Mouse (Mus musculus) forebrain, embryonic 14.5 days (tissue): ENCODE measurements around the gene Acap1. TPM values are rescaled to one million over a fixed set of nuclear protein-coding genes. Genes with fewer than 3 reads are reported as not detected.

Experiments used
- ATAC-seq: fragments of 200-750 bp; cut with Nextera tagmentation; 2 replicates; pipeline ENCODE4 v1.8.0; 2017; ENCODE audit warnings: mild to moderate bottlenecking, moderate library complexity
- DNase-seq: peaks from one replicate; pipeline ENCODE4 v3.0.0-alpha.2; 2015; ENCODE audit warnings: low spot score
- H3K27ac ChIP-seq: fragments of 300-500 bp; sonication (generic); 2 replicates; pipeline ENCODE4 v1.5.1; 2014; ENCODE audit warnings: low read depth, mild to moderate bottlenecking, control low read depth, low read length, moderate library complexity
- H3K27me3 ChIP-seq: fragments of 300-500 bp; sonication (generic); replicated peaks from 2 replicates; pipeline ENCODE4 v1.6.1; 2014; ENCODE audit warnings: low read length, control low read depth, mixed read lengths; ENCODE audit not compliant: control insufficient read depth, insufficient read depth
- H3K36me3 ChIP-seq: fragments of 300-500 bp; sonication (generic); 2 replicates; pipeline ENCODE4 v1.6.1; 2014; ENCODE audit warnings: low read length, control low read depth; ENCODE audit not compliant: control insufficient read depth, insufficient read depth
- H3K4me1 ChIP-seq: fragments of 300-500 bp; sonication (generic); 2 replicates; pipeline ENCODE4 v1.6.1; 2014; ENCODE audit warnings: antibody characterized with exemption, low read length, control low read depth; ENCODE audit not compliant: control insufficient read depth, insufficient read depth
- H3K4me2 ChIP-seq: fragments of 300-500 bp; sonication (generic); 2 replicates; pipeline ENCODE4 v1.6.1; 2014; ENCODE audit warnings: mild to moderate bottlenecking, control low read depth, low read length
- H3K4me3 ChIP-seq: fragments of 300-500 bp; sonication (generic); 2 replicates; pipeline ENCODE4 v1.5.1; 2014; ENCODE audit warnings: low read depth, low read length, control low read depth
- H3K9ac ChIP-seq: fragments of 300-500 bp; sonication (generic); 2 replicates; pipeline ENCODE4 v1.6.1; 2014; ENCODE audit warnings: mild to moderate bottlenecking, low read length, control low read depth, moderate library complexity
- H3K9me3 ChIP-seq: fragments of 300-500 bp; sonication (generic); replicated peaks from 2 replicates; pipeline ENCODE4 v1.6.1; 2016; ENCODE audit warnings: low read length, control low read depth, mixed read lengths; ENCODE audit not compliant: control insufficient read depth
- WGBS: fragments of 180-500 bp; shearing (Covaris S2); extraction: QIAGEN DNeasy Blood & Tissue Kit; methylation state at CpG from one replicate; pipeline ENCODE4 v1.1.7; 2014; 5-methylcytosine and 5-hydroxymethylcytosine counted together
- microRNA-seq: library from miRNA; unstranded; fragments of <30 nt; microRNA quantifications from one replicate; pipeline ENCODE4, GENCODE M21; 2016
- polyA plus RNA-seq: library from polyadenylated mRNA; unstranded; fragments of >200 nt; fragmentation: Nextera tagmentation; extraction: Ambion mirVana; gene quantifications from 2 replicates; pipeline ENCODE4 v1.2.1, GENCODE M21; 2014

Gene Acap1
- polyA plus RNA-seq, 1 experiment from 2014 or later: 0.10 TPM

GRCm38 (mm10) chr11:69835326-69835965 is 59.9 kb downstream of the Acap1 start:
- H3K4me2 ChIP-seq: peak overlapping the region; percentile 96
- no peaks in the 10 kb centered on the region for H3K27me3 ChIP-seq
- H3K27ac ChIP-seq: peak overlapping the region; percentile 17; the same call in 1 of the 2 replicates
- peak overlapping the region; percentile 98 for H3K9ac ChIP-seq
- peaks cover 31% of the 10 kb centered on the region for H3K36me3 ChIP-seq
- peaks cover 30% of the 10 kb centered on the region for H3K4me1 ChIP-seq
- peak; percentile 24 for DNase-seq
- WGBS: 4% methylated on average over 9 of the region's 9 CpGs
- peak overlapping the region; percentile 90 for H3K4me3 ChIP-seq
- no peak for ATAC-seq
- no peaks in the 10 kb centered on the region for H3K9me3 ChIP-seq

- DNase-seq (peak; percentile 51), ATAC-seq (no peak)
- no peaks in the 10 kb centered on the region for H3K27me3 ChIP-seq
- no peaks in the 10 kb centered on the region for H3K9me3 ChIP-seq
- WGBS: 3% methylated on average over 37 of the region's 48 CpGs
- H3K9ac ChIP-seq: peak overlapping the region; percentile 98
- peak overlapping the region; percentile 39; the same call in 1 of the 2 replicates for H3K27ac ChIP-seq
- H3K4me1 ChIP-seq: peaks cover 27% of the 10 kb centered on the region
- H3K4me3 ChIP-seq: peak overlapping the region; percentile 90
- H3K4me2 ChIP-seq: peak overlapping the region; percentile 96
- H3K36me3 ChIP-seq: peaks cover 31% of the 10 kb centered on the region
Observed at GRCm38 (mm10) chr11:69834001-69834549, 61.3 kb downstream of the Acap1 start.

GRCm38 (mm10) chr11:69833554-69833953 is 61.8 kb downstream of the Acap1 start:
- peaks cover 24% of the 10 kb centered on the region for H3K4me1 ChIP-seq
- WGBS: 49% methylated on average over 8 of the region's 8 CpGs
- no peaks in the 10 kb centered on the region for H3K9me3 ChIP-seq

More at GRCm38 (mm10) chr11:69833554-69833953, 61.8 kb downstream of the Acap1 start:
- peak overlapping the region; percentile 96 for H3K4me2 ChIP-seq
- no peaks in the 10 kb centered on the region for H3K27me3 ChIP-seq
- peaks cover 36% of the 10 kb centered on the region for H3K36me3 ChIP-seq
- DNase-seq (no peak), ATAC-seq (no peak)
- H3K9ac ChIP-seq: peak overlapping the region; percentile 98
- no peak overlapping the region for H3K27ac ChIP-seq
- H3K4me3 ChIP-seq: peak overlapping the region; percentile 90

Small RNAs within 50 kb of the gene (microRNA-seq; reads per million reads assigned to microRNA genes)
- gene Mir6924: not detected

Other genes with a start within 250 kb of the Acap1 start
- not detected in 2 replicates for gene Sox15, start 240.2 kb downstream of the Acap1 start, polyA plus RNA-seq
- 72.9 and 83.0 TPM in 2 replicates for gene Mpdu1, start 232.9 kb downstream of the Acap1 start, polyA plus RNA-seq
- 8.2 and 9.6 TPM in 2 replicates for gene Cd68, start 229.4 kb downstream of the Acap1 start, polyA plus RNA-seq
- gene Eif4a1, start 223.1 kb downstream of the Acap1 start, polyA plus RNA-seq: 1,177 and 1,222 TPM in 2 replicates
- 81.8 and 88.2 TPM in 2 replicates for gene Senp3, start 213.5 kb downstream of the Acap1 start, polyA plus RNA-seq
- gene Tnfsf13, start 209.8 kb downstream of the Acap1 start, polyA plus RNA-seq: 0.53 TPM in 1 of 2 replicates, not detected in the other
- 2.2 and 2.7 TPM in 2 replicates for gene Tnfsf12, start 199.7 kb downstream of the Acap1 start, polyA plus RNA-seq
- 1.5 and 1.6 TPM in 2 replicates for gene Tnfsfm13, start 199.4 kb downstream of the Acap1 start, polyA plus RNA-seq
- gene Polr2a, start 136.9 kb downstream of the Acap1 start, polyA plus RNA-seq: 21.1 and 21.3 TPM in 2 replicates
- 0.56 TPM in 1 of 2 replicates, not detected in the other for gene Slc35g3, start 133.6 kb downstream of the Acap1 start, polyA plus RNA-seq
- gene Zbtb4, start 129.6 kb downstream of the Acap1 start, polyA plus RNA-seq: 2.1 and 2.8 TPM in 2 replicates
- 0.68 and 1.4 TPM in 2 replicates for gene Chrnb1, start 99.6 kb downstream of the Acap1 start, polyA plus RNA-seq
- gene Fgf11, start 93.7 kb downstream of the Acap1 start, polyA plus RNA-seq: 2.9 and 3.0 TPM in 2 replicates
- gene Tmem102, start 89.9 kb downstream of the Acap1 start, polyA plus RNA-seq: 0.15 and 0.52 TPM in 2 replicates
- not detected in 2 replicates for gene Gm39566, start 80.2 kb downstream of the Acap1 start, polyA plus RNA-seq
- gene Spem2, start 77.1 kb downstream of the Acap1 start, polyA plus RNA-seq: not detected in 2 replicates
- gene Spem1, start 73.4 kb downstream of the Acap1 start, polyA plus RNA-seq: 0.39 TPM in 1 of 2 replicates, not detected in the other
- 15.7 and 18.4 TPM in 2 replicates for gene Nlgn2, start 57.8 kb downstream of the Acap1 start, polyA plus RNA-seq
- gene Tmem256, start 57.0 kb downstream of the Acap1 start, polyA plus RNA-seq: 307 and 386 TPM in 2 replicates
- 44.3 and 49.0 TPM in 2 replicates for gene Plscr3, start 49.2 kb downstream of the Acap1 start, polyA plus RNA-seq
- gene Tnk1, start 36.8 kb downstream of the Acap1 start, polyA plus RNA-seq: 0.32 TPM in 1 of 2 replicates, not detected in the other
- gene Tmem95, start 17.5 kb downstream of the Acap1 start, polyA plus RNA-seq: not detected in 2 replicates
- gene Kctd11, start 14.1 kb downstream of the Acap1 start, polyA plus RNA-seq: 1.1 and 1.2 TPM in 2 replicates
- gene 2810408A11Rik, start 5.4 kb upstream of the Acap1 start, polyA plus RNA-seq: 15.0 and 18.6 TPM in 2 replicates
- 16.7 and 23.8 TPM in 2 replicates for gene Neurl4, start 5.5 kb upstream of the Acap1 start, polyA plus RNA-seq
- 62.9 and 67.8 TPM in 2 replicates for gene Gps2, start 18.3 kb upstream of the Acap1 start, polyA plus RNA-seq
- gene Eif5a, start 26.4 kb upstream of the Acap1 start, polyA plus RNA-seq: 1,251 and 1,277 TPM in 2 replicates
- gene Ybx2, start 40.3 kb upstream of the Acap1 start, polyA plus RNA-seq: 3.9 and 4.0 TPM in 2 replicates
- gene Slc2a4, start 52.6 kb upstream of the Acap1 start, polyA plus RNA-seq: 5.5 and 6.7 TPM in 2 replicates
- gene Cldn7, start 69.2 kb upstream of the Acap1 start, polyA plus RNA-seq: not detected in 2 replicates
- 24.0 and 26.1 TPM in 2 replicates for gene Ctdnep1, start 85.6 kb upstream of the Acap1 start, polyA plus RNA-seq
- gene Elp5, start 87.0 kb upstream of the Acap1 start, polyA plus RNA-seq: 189 and 203 TPM in 2 replicates
- gene Gabarap, start 95.6 kb upstream of the Acap1 start, polyA plus RNA-seq: 701 and 779 TPM in 2 replicates
- gene Phf23, start 100.2 kb upstream of the Acap1 start, polyA plus RNA-seq: 49.4 and 49.6 TPM in 2 replicates
- gene Dvl2, start 105.1 kb upstream of the Acap1 start, polyA plus RNA-seq: 19.7 and 25.7 TPM in 2 replicates
- gene Acadvl, start 119.9 kb upstream of the Acap1 start, polyA plus RNA-seq: 53.3 and 58.4 TPM in 2 replicates
- 19.3 and 21.0 TPM in 2 replicates for gene Dlg4, start 121.4 kb upstream of the Acap1 start, polyA plus RNA-seq
- 2.0 and 2.1 TPM in 2 replicates for gene Asgr1, start 158.5 kb upstream of the Acap1 start, polyA plus RNA-seq
- not detected in 2 replicates for gene Asgr2, start 197.1 kb upstream of the Acap1 start, polyA plus RNA-seq
- 0.72 and 1.1 TPM in 2 replicates for gene Mgl2, start 234.8 kb upstream of the Acap1 start, polyA plus RNA-seq